Mouse (Mus musculus): Measurements from ENCODE around the gene Dtx3l. TPM values are rescaled to one million over a fixed set of nuclear protein-coding genes. Genes with fewer than 3 reads are reported as not detected.

Gene Dtx3l
- polyA plus RNA-seq (2014; fragmentation: Illumina TruSeq; extraction: RNeasy Lipid Tissue Mini Kit (QIAGEN cat#74804); ENCODE audit: low read depth, low replicate concordance): 40.4 TPM

DNA sequence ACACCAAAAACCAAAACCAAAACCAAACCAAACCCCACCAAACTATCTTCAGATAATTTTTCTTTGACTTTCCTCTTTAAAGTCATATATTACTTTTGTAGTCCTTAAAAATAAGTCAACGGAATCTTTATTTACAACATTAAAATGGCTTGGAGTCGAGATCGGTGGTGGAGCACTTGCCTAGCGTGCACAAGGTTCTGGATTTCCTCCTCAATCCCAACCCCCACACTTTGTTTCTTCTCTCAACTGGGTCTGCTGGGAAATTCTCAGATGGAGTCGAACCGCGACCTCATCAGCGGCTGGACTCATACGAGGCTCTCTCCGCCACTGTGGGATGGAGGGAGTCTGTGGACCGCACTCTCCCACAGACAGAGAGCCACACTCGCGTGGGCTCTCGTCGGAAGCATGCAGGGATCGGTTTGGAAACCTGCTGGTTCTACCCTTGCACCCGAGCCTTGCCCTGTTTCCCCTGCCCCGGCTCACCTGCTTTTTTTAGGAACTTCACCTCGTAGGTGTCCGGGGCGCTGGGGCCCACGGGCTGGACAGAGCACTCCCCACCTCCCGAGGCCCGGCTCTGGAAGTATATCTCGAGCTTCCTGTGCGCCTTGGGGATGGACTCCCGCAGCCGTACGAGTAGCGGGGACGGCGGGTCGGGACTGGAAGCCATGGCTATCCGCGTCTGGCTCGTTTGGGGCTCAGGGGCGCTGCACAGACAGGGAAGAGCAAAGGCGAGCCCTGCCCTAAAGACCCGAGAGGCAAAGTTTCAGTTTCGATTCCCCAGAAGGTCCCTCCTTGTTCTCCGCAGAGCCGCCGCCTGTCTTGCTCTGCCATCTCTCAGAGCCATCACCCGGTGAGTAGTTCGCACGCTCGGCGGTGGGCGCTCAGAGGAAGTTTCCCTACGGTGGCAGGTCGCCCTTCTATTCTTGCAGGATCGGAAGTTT, at the start of gene Dtx3l, which contains the start of gene Parp9:
Dtx3l (minus strand) TSS at position 941 of the 941 bp plus-strand sequence.
Parp9 (plus strand) TSS at position 260 of the 941 bp plus-strand sequence.

DNA sequence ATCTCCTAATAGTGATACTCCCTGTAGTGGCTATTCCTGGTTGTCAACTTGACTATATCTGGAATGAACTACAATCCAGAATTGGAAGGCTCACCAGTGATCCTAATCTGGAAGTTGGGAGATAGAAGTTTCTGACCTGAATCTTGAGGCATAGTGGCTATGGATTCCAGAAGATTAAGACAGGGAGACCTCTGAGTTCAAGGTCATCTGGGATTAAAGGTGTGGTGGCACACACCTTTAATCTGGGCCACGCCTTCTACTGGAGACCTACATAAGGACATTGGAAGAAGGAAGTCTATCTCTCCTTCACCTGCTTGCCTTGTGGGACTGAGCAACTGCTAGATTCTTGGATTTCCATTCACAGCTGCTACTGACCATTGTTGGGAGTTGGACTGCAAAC, 39.5 kb upstream of the Dtx3l start, which contains the start of gene Kpna1:
Kpna1 (plus strand) TSS at position 301 of the 400 bp plus-strand sequence.

Other genes with a start within 250 kb of the Dtx3l start
- 13.3 TPM for gene Dirc2, start 169.8 kb downstream of the Dtx3l start, polyA plus RNA-seq (2014; fragmentation: Illumina TruSeq; extraction: RNeasy Lipid Tissue Mini Kit (QIAGEN cat#74804); ENCODE audit: low read depth, low replicate concordance)
- gene Hspbap1, start 168.8 kb downstream of the Dtx3l start, polyA plus RNA-seq (2014; fragmentation: Illumina TruSeq; extraction: RNeasy Lipid Tissue Mini Kit (QIAGEN cat#74804); ENCODE audit: low read depth, low replicate concordance): 1.9 TPM
- 13.2 TPM for gene Parp14, start 67.6 kb downstream of the Dtx3l start, polyA plus RNA-seq (2014; fragmentation: Illumina TruSeq; extraction: RNeasy Lipid Tissue Mini Kit (QIAGEN cat#74804); ENCODE audit: low read depth, low replicate concordance)
- 60.9 TPM for gene Parp9, start 681 bp downstream of the Dtx3l start, polyA plus RNA-seq (2014; fragmentation: Illumina TruSeq; extraction: RNeasy Lipid Tissue Mini Kit (QIAGEN cat#74804); ENCODE audit: low read depth, low replicate concordance)
- gene Kpna1, start 39.6 kb upstream of the Dtx3l start, polyA plus RNA-seq (2014; fragmentation: Illumina TruSeq; extraction: RNeasy Lipid Tissue Mini Kit (QIAGEN cat#74804); ENCODE audit: low read depth, low replicate concordance): 49.0 TPM
- gene Wdr5b, start 102.0 kb upstream of the Dtx3l start, polyA plus RNA-seq (2014; fragmentation: Illumina TruSeq; extraction: RNeasy Lipid Tissue Mini Kit (QIAGEN cat#74804); ENCODE audit: low read depth, low replicate concordance): 3.4 TPM
- gene Fam162a, start 132.4 kb upstream of the Dtx3l start, polyA plus RNA-seq (2014; fragmentation: Illumina TruSeq; extraction: RNeasy Lipid Tissue Mini Kit (QIAGEN cat#74804); ENCODE audit: low read depth, low replicate concordance): 96.6 TPM
- gene Ccdc58, start 132.5 kb upstream of the Dtx3l start, polyA plus RNA-seq (2014; fragmentation: Illumina TruSeq; extraction: RNeasy Lipid Tissue Mini Kit (QIAGEN cat#74804); ENCODE audit: low read depth, low replicate concordance): 185 TPM
- not detected for gene Csta1, start 192.1 kb upstream of the Dtx3l start, polyA plus RNA-seq (2014; fragmentation: Illumina TruSeq; extraction: RNeasy Lipid Tissue Mini Kit (QIAGEN cat#74804); ENCODE audit: low read depth, low replicate concordance)
- gene Stfa2l1, start 217.7 kb upstream of the Dtx3l start, polyA plus RNA-seq (2014; fragmentation: Illumina TruSeq; extraction: RNeasy Lipid Tissue Mini Kit (QIAGEN cat#74804); ENCODE audit: low read depth, low replicate concordance): not detected
- gene Gm5483, start 245.1 kb upstream of the Dtx3l start, polyA plus RNA-seq (2014; fragmentation: Illumina TruSeq; extraction: RNeasy Lipid Tissue Mini Kit (QIAGEN cat#74804); ENCODE audit: low read depth, low replicate concordance): not detected